Mouse (Mus musculus) G1E-ER4 (cell line): ENCODE measurements around the gene A930002H24Rik. TPM values are rescaled to one million over a fixed set of nuclear protein-coding genes. Genes with fewer than 3 reads are reported as not detected.

Experiments used
- GATA1 ChIP-seq: IDR thresholded peaks from one replicate; pipeline ENCODE4 v1.8.0; 2012; ENCODE audit warnings: low read length, inconsistent platforms
- polyA plus RNA-seq: library from polyadenylated mRNA; stranded (reverse); fragments of >175 nt; gene quantifications from 2 replicates; pipeline ENCODE4 v1.2.3, GENCODE M21; 2012

A930002H24Rik gene
- polyA plus RNA-seq, 1 experiment, result 2.2 TPM

DNA sequence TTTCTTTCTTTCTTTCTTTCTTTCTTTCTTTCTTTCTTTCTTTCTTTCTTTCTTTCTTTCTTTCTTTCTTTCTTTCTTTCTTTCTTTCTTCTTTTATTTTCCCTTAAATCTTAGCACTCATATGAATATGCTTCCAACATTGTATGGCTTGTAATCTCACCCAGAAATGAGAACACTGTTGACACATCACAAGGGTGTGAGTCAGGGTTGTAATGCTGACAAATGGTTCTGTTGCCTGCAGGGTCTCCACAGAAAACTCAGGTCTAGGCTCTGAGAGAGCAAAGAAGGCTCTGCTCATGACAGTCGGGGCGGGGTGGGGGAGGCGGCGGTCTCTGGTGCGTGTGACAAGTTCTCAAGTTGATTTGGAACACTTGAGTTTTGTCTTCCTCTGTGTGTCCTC lies 18.7 kb downstream of the A930002H24Rik start:
- TF ChIP-seq GATA1, result no peak

DNA sequence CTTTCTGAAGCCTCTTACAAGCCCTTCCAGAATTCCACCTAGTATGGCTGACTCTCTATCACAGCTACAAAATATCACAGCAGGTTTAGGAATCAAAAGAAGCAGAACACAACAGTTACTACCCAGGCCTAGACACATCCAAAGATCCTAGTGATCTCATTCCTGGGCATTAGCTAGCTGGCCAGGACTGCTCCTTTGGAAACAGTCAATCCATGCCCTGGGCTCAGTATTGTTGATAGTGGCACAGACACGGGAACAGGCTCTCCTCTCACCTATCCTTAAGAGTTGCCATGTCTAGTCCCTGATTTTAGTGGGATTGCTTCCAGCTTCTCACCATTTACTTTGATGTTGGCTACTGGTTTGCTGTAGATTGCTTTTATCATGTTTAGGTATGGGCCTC lies 21.4 kb downstream of the A930002H24Rik start:
- TF ChIP-seq GATA1, result no peak

DNA sequence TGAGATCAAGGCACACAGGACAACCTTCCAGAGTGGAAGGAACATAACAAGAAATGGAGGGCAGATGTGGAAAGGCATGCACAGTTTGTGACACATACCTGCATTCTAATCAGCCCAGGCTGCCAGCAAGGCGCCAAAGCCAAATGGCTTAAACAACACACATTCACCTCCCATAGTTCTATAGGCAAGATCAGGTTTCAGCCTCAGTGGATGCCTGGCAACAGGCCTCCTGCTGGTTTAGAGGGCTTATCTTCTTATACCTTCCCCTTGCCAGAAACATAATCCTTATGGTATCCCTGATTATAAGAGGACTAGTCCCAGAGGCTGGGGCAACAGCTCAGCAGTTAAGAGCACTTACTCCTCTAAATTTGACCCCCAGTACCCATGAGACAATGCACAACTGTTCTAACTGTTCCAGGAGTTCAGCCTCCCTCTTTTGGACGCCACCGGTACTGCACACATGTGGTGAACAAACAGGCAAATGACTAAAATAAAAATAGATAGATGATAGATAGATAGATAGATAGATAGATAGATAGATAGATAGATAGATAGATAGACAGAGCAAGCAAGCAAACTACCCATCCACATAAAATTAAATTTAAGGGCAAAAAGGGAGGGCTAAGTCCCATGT lies 23.8 kb downstream of the A930002H24Rik start:
- no peak for TF ChIP-seq GATA1

DNA sequence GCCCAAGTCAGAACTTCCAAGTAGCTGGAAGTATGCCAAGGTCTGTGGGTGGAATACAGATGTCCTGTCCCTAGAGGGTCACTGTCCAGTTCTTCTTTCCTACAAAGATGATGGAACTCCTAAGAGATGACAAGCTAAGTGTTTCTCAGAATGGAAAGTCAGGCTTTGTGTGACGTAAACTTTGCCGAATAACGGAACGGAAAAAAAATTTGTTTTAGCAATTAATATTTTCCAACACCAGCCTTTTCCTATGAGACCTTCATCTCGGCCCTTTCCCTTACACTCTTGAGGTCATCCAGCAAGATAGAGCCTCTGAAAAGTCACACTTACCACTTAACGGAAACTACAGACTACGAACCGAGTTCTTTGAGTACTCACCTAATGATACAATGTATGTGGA lies 25.4 kb downstream of the A930002H24Rik start:
- no peak for TF ChIP-seq GATA1

GRCm38 (mm10) chr17:63836641-63837040 lies 26.9 kb downstream of the A930002H24Rik start:
- no peak for TF ChIP-seq GATA1

DNA sequence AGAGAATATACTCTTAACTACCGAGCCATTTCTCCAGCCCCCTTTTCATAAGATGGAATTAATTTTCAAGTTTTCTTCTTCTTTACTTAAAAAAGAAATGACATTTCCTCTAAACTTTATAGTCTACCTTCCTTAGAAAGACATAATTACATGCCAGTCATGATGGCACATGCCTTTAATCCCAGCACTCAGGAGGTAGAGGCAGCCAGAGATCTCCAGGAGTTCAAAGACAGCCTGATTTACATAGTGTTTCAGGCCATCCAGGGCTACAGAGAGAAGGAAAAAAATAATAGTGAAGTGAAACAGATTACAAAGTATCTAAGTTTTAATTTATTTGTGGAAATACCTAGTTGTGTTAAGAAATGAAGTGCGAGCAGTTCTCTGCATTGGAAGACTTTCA lies 27.4 kb downstream of the A930002H24Rik start:
- no peak for TF ChIP-seq GATA1

DNA sequence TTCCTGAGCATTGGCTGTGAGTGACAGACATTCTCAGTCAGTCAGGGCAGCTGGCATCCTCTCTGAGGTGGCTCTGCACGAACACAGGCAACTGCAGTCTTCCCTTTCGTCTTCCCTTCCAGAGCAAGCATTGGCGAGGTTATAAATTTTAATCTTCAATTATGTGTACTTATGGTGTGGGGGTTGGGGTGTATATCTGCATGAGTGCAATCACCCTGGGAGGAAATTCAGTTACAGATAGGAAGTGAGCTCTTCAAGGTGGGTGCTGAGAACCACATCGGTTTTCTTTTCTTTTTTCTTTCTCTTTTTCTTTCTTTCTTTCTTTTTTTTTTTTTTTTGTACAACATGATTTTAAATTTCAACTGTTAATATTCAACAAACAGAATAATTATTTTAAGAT lies 32.0 kb downstream of the A930002H24Rik start:
- TF ChIP-seq GATA1, result no peak

- TF ChIP-seq GATA1, result no peak
Measured at GRCm38 (mm10) chr17:63828561-63829332, 34.8 kb downstream of the A930002H24Rik start.

DNA sequence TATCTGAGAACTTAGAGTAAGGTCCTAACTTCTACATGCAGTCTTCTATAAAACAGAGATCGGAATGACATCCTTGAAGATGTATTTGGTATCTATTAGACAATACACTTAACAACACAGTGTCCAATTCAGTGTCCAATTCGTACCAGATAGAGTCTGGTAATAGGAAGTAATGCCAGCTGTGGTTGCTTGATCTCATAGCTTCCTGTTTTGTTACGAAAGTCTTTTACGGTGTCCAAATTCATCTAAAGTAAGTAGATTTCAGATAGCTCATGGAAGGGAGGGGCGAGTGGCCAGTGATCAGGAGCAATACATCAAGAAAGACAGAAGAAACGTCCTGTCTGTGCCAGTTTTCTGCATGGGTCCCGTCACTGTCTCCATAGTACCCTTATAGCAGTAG lies 36.8 kb downstream of the A930002H24Rik start:
- peak; percentile 21 for TF ChIP-seq GATA1

GRCm38 (mm10) chr17:63826196-63826595 lies 37.4 kb downstream of the A930002H24Rik start:
- no peak for TF ChIP-seq GATA1

- TF ChIP-seq GATA1, result no peak
Measured at GRCm38 (mm10) chr17:63824141-63824540, 39.5 kb downstream of the A930002H24Rik start.

GRCm38 (mm10) chr17:63818444-63819027 lies 45.1 kb downstream of the A930002H24Rik start:
- peak; percentile 53 for TF ChIP-seq GATA1

DNA sequence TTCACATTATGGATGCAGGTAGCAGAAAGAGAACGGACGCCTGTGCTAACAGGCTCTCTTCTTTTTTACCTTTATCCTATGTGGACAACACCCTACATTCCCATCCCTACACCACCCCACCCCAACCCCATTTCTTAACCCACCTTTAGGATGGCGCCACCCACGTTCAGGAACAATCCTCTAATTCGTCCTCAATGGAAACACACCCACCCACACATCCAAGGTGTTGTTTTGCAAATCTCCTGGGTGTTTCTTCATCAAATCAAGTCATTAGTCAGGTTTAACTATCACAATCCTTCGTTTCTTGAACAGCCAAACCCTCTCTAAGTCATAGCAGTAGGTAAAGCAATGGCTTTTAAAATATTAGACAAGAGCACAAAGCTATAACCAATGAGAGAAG lies 50.0 kb downstream of the A930002H24Rik start:
- no peak for TF ChIP-seq GATA1

Other genes starting within 250 kb of the A930002H24Rik start
- gene Fer, start 729 bp downstream of the A930002H24Rik start, polyA plus RNA-seq, result 1.2 and 1.3 TPM in 2 replicates